Mouse (Mus musculus) heart, adult 2 months (tissue): ENCODE measurements at regions not wholly inside any gene's neighbourhood (a gene's known extent, or its start where the extent isn't known, plus 50 kb on each side); places are given as distances from the start of the nearest gene placed in this dataset.

Experiments used
- DNase-seq, 2 experiments: peaks; one replicate each; pipeline ENCODE4 v3.0.0; 2021
- H3K27ac ChIP-seq: fragments of 200-600 bp; 2 replicates; pipeline ENCODE4 v1.8.1; 2022
- H3K27me3 ChIP-seq: fragments of 200-500 bp; 2 replicates; pipeline ENCODE4 v1.6.1; 2012; ENCODE audit warnings: mild to moderate bottlenecking, low read length, inconsistent platforms, mixed read lengths; ENCODE audit not compliant: control insufficient read depth, insufficient read depth
- H3K36me3 ChIP-seq: fragments of 200-500 bp; 2 replicates; pipeline ENCODE4 v1.6.1; 2012; ENCODE audit warnings: low read length, inconsistent platforms; ENCODE audit not compliant: control insufficient read depth, insufficient read depth
- H3K4me1 ChIP-seq: fragments of 200-500 bp; 2 replicates; pipeline ENCODE4 v1.6.1; 2011; ENCODE audit warnings: low read length; ENCODE audit not compliant: control insufficient read depth, insufficient read depth
- H3K4me3 ChIP-seq: fragments of 200-600 bp; 2 replicates; pipeline ENCODE4 v1.8.1; 2022
- H3K79me2 ChIP-seq: fragments of 200-500 bp; replicated peaks from 2 replicates; pipeline ENCODE4 v1.6.1; 2012; ENCODE audit warnings: mild to moderate bottlenecking, inconsistent platforms, low read length, moderate library complexity, mixed read lengths; ENCODE audit not compliant: control insufficient read depth, insufficient read depth
- H3K9ac ChIP-seq: fragments of 200-500 bp; 2 replicates; pipeline ENCODE4 v1.6.1; 2012; ENCODE audit warnings: low read depth, mild to moderate bottlenecking, control low read depth, inconsistent platforms, low read length, mixed read lengths
- CTCF ChIP-seq: fragments of 200-600 bp; IDR thresholded peaks from 2 replicates; pipeline ENCODE4 v1.8.1; 2022; ENCODE audit warnings: antibody characterized with exemption, mild to moderate bottlenecking, moderate library complexity
- EP300 ChIP-seq: fragments of 200-500 bp; IDR thresholded peaks from 2 replicates; pipeline ENCODE4 v1.6.1; 2011; ENCODE audit warnings: low read depth, low read length, control low read depth; ENCODE audit not compliant: insufficient read depth
- POLR2A ChIP-seq: fragments of 200-500 bp; IDR thresholded peaks from 2 replicates; pipeline ENCODE4 v1.6.1; 2011; ENCODE audit warnings: mild to moderate bottlenecking, low read depth, low read length, control low read depth; ENCODE audit not compliant: insufficient read depth
- WGBS: fragments of 180-500 bp; shearing (Covaris S2); methylation state at CpG from one replicate; pipeline ENCODE4 v1.1.7; 2018; 5-methylcytosine and 5-hydroxymethylcytosine counted together
- intact Hi-C: fragments of 180-260 bp; cut with DNase I; formaldehyde crosslinking; loops from one replicate; pipeline ENCODE4 v1.15.1; 2025

DNA sequence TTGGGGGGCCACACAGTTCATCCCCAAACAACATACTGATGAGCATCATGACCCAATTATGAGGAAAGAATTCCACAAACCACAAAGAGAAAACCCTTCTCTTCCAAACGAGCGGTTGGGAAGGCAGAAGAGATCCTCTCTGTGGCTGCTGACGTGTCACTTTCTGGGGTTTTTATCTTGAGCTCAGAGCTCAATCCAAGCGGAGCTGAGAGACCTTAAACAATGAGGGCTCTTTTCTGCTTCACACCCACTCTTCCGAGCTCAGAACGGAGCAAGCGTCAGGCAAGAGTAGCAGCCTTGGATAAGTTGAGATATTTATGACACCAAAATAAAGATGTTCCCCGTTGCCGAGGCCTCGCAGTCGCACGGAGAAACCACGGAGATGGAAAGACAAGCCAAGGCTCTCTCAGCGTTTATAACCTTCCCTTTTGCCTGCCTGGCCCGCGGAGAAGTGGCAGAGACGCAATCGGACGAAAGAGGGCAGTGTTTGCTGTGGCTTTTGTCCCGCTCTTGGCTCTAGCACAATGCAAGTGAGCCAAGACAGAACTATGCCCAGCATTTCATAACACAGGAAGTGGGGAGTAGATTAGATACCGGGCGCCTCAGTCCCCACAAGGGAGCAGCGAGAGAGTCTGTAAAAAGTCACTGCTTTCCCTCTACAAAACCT is 100.7 kb downstream of the Chic2 start:
- TF ChIP-seq POLR2A (no peak), EP300 (peak; percentile 99), CTCF (peak; percentile 98)
- Histone ChIP-seq H3K27me3 (no peaks in the 10 kb centered on the region), H3K4me1 (peaks cover 3% of the 10 kb centered on the region), H3K9ac (peak overlapping the region; percentile 15; the same call in 1 of the 2 replicates), H3K79me2 (no peaks in the 10 kb centered on the region), H3K4me3 (peak overlapping the region; percentile 35), H3K27ac (peak overlapping the region; percentile 72), H3K36me3 (no peaks in the 10 kb centered on the region)
- intact Hi-C loops, result loop anchor here (1.0 to 10.0 kb wide), 8 partner anchors 147 to 1089 kb away; no protein-coding TSS in a partner anchor
- peak; percentile 90 for DNase-seq
- 1% methylated on average over 23 of the region's 23 CpGs for WGBS

DNA sequence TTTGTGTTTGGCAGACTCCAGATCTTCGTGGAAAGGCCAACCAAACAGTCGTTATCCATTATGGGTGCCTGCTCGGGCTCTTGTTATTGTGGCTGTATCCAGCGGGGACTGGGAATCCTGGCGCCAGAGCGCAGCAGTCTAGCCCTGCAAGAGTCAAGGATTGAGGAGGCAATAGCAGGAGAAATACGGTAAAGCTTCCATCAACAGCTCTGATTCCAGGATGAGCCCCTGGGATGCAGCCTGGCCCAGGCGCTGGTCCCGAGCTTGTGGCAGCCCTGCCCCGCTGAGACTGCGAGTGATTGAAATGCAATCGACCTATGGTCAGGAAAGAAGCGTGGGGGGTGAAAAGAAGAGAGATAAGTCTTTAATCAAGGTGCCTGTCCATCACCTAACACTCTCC is 103.1 kb downstream of the Chic2 start:
- H3K27me3 ChIP-seq, result no peaks in the 10 kb centered on the region
- intact Hi-C loops, result loop anchor here (5.0 to 10.0 kb wide), 5 partner anchors 144 to 1087 kb away; no protein-coding TSS in a partner anchor
- no peak overlapping the region for H3K9ac ChIP-seq
- no peak overlapping the region for H3K4me3 ChIP-seq
- DNase-seq, result peak in 1 of 2 experiments; percentile 40
- H3K4me1 ChIP-seq, result peaks cover 3% of the 10 kb centered on the region
- no peaks in the 10 kb centered on the region for H3K79me2 ChIP-seq
- no peaks in the 10 kb centered on the region for H3K36me3 ChIP-seq
- TF ChIP-seq EP300 (no peak), POLR2A (no peak), CTCF (no peak)
- no peak overlapping the region for H3K27ac ChIP-seq
- WGBS, result 28% methylated on average over 13 of the region's 13 CpGs

DNA sequence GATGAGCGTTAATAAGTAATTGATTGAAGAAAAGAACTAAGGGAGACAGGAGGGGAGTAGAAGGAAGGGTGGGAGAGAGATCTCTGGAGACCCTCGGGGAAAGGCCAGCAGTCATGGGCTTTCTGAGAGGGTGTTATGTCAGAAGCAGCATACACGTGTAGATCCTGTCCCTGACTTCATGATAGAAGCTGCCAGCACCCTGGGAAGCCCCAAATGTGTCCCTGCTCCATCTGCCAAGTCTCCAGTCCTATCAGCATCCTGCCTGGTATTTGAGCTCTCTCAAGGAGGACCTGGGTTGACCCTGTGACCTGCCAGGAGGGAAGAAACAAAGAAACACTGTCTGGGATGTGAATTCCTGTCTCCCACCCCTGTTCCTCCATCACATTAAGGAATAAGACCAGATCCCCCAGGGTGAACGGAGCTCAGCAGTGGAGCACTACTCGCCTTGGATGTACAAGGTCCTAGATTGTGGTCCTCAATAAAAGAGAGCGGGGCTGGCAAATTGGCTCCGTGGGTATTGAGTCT is 107.1 kb downstream of the Chic2 start:
- WGBS, result 63% methylated on average over 7 of the region's 7 CpGs
- Histone ChIP-seq H3K9ac (no peak overlapping the region), H3K36me3 (no peaks in the 10 kb centered on the region), H3K4me1 (peaks cover 2% of the 10 kb centered on the region), H3K4me3 (no peak overlapping the region), H3K79me2 (no peaks in the 10 kb centered on the region), H3K27me3 (no peaks in the 10 kb centered on the region), H3K27ac (no peak overlapping the region)
- DNase-seq, result no peak
- intact Hi-C loops, result no loop called here
- TF ChIP-seq EP300 (no peak), CTCF (no peak), POLR2A (no peak)

DNA sequence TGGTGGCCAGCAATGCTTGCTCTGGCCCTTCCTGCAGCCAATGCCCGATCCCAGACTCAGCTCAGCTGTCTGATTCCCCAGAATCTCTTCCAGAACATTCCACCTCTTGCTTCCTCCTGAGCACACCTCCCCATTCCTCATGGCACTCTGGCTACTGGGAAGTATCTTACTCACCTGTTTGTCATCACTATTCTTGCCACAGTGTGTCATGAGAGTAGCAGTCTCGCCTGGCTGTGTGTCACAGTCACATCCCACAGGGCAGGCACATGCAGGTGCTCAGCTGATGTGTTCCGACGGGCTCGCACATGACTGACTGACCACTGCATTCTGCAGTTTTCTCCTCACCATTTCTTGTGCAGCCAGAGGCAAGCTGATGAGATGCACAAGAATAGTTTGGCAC is 108.5 kb downstream of the Chic2 start:
- intact Hi-C loops, result no loop called here
- Histone ChIP-seq H3K4me3 (no peak overlapping the region), H3K9ac (no peak overlapping the region), H3K4me1 (peaks cover 2% of the 10 kb centered on the region), H3K79me2 (no peaks in the 10 kb centered on the region), H3K36me3 (no peaks in the 10 kb centered on the region), H3K27me3 (no peaks in the 10 kb centered on the region), H3K27ac (peak overlapping the region; percentile 26)
- TF ChIP-seq CTCF, result no peak
- no peak for TF ChIP-seq EP300
- no peak for TF ChIP-seq POLR2A
- peak in 1 of 2 experiments; percentile 21 for DNase-seq
- 67% methylated on average over 5 of the region's 5 CpGs for WGBS

DNA sequence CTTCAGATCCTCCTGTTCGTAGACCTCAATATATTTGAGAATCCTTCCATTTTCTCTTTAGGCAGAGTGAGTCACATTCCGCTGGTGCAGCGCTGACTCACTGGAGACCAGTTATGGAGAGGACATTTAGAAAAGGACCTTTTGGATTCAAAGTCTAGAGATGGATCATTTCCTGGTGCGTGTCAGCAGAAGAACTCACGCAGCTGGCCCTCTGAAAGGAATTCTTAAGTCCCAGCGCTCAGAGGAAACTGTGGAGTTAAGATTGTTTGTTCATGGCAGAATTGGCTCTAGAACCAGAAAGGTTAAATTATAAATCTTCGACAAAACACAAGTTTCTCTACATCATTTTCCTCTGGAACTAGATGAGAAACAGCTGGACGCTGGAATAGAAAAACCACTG is 108.9 kb downstream of the Chic2 start:
- intact Hi-C loops, result no loop called here
- no peaks in the 10 kb centered on the region for H3K27me3 ChIP-seq
- no peaks in the 10 kb centered on the region for H3K79me2 ChIP-seq
- H3K36me3 ChIP-seq, result no peaks in the 10 kb centered on the region
- no peak overlapping the region for H3K9ac ChIP-seq
- TF ChIP-seq EP300 (no peak), POLR2A (no peak), CTCF (no peak)
- H3K4me3 ChIP-seq, result no peak overlapping the region
- 56% methylated on average over 8 of the region's 8 CpGs for WGBS
- peak overlapping the region; percentile 26 for H3K27ac ChIP-seq
- peaks cover 2% of the 10 kb centered on the region for H3K4me1 ChIP-seq
- peak in 1 of 2 experiments; percentile 20 for DNase-seq

DNA sequence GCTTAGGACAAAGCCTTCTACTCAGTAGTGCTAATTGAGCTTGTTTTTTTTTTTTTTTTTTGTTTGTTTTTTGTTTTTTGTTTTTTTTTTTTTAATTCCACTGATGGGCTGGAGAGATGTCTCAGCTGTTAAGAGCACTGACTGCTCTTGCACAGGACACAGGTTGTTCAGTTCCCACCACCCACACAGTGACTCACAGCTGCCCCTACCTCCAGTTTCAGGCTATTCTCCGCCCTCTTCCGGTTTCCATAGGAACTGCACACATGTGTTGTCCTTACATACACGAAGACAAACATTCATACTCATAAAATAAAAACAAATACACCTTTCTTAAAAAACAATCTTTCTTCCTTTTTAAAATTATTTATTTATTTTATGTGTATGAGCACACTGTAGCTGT is 111.3 kb downstream of the Chic2 start:
- Histone ChIP-seq H3K4me1 (peaks cover 2% of the 10 kb centered on the region), H3K4me3 (no peak overlapping the region), H3K27me3 (no peaks in the 10 kb centered on the region), H3K36me3 (no peaks in the 10 kb centered on the region), H3K79me2 (no peaks in the 10 kb centered on the region), H3K9ac (no peak overlapping the region), H3K27ac (no peak overlapping the region)
- WGBS, result 91% methylated on average over 3 of the region's 3 CpGs
- DNase-seq, result no peak
- intact Hi-C loops, result no loop called here
- TF ChIP-seq POLR2A (no peak), CTCF (no peak), EP300 (no peak)
